Mouse (Mus musculus): Measurements from ENCODE around the gene Htatip2. TPM values are rescaled to one million over a fixed set of nuclear protein-coding genes. Genes with fewer than 3 reads are reported as not detected.

The Htatip2 gene
- polyA plus RNA-seq, 1 experiment from 2014 or later: 9.4 TPM

DNA sequence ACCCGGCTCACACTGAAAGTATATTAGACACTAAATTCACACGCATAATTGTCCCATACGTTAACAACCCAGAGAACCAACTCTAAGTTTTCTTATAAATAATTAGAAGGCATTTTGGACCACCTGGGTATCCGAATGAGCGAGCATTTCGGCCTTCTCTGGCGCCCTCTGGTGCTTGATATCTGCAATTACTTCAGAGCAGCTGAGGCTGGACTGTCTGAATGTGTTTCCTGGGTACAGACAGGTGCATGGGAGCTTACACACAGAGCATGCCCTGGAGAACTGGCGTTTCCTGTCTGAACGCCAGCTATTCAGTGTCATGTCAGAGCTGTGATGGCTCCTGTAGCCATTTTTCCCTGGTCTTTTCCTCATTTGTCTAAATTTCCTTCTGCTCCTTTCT lies 4.1 kb upstream of the Htatip2 start:
- Histone ChIP-seq H3K4me3 (ENCODE audit: low read length) (no peak overlapping the region), H3K9ac (replicated peaks; ENCODE audit: low read length) (no peak overlapping the region), H3K4me1 (ENCODE audit: insufficient read depth, low read length) (peaks cover 4% of the 10 kb centered on the region; the same call in 1 of the 2 replicates), H3K36me3 (ENCODE audit: insufficient read depth, low read length) (no peaks in the 10 kb centered on the region), H3K27me3 (ENCODE audit: insufficient read depth, low read length) (peaks cover 13% of the 10 kb centered on the region), H3K9me3 (ENCODE audit: low read length) (peaks cover 4% of the 10 kb centered on the region), H3K27ac (ENCODE audit: low read length) (no peak overlapping the region), H3K4me2 (replicated peaks; ENCODE audit: low read depth, low read length) (no peak overlapping the region)
- ATAC-seq (ENCODE audit: low FRiP score, low TSS enrichment): no peak
- 4% methylated on average over 9 of the region's 9 CpGs for WGBS

- peaks cover 6% of the 10 kb centered on the region for H3K9me3 ChIP-seq (ENCODE audit: low read length)
Observed at GRCm38 (mm10) chr7:49762605-49763004, 3.7 kb downstream of the Htatip2 start.

DNA sequence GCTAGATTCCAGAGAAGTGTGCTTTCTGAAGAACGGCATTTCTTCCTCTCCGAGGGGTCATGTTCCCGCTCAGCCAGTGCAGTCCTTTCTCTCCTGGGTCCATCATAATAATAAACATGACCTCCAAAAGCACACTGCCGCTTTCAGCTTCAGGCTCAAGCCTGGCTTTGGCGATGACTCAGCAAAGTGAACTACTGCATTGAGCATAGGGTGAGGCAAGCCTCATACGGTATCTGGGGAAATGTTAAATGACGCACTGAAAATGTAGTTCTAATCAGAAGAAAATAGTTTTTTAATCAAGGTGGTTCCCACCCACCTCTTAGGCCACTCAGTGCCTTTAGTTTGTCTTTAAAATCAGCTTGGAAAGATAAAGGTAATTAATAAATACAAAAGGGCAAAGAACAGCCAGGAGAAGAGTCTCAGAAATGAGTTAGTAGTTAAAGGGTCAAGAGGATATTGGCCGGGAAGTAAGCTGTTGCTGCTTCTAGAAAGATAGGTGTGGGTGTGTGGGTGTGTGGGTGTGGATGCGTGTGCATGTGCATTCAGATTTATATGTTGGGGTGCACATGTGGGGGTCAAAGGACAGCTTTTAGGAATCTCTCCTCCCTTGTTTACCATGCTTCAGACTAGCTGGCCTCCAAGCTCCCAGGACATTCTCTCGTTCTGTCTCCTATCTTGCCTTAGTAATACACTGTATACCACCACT lies 5.2 kb downstream of the Htatip2 start:
- peaks cover 6% of the 10 kb centered on the region for H3K9me3 ChIP-seq (ENCODE audit: low read length)
- H3K36me3 ChIP-seq (ENCODE audit: insufficient read depth, low read length): no peaks in the 10 kb centered on the region
- H3K9ac ChIP-seq (replicated peaks; ENCODE audit: low read length): no peak overlapping the region
- no peak overlapping the region for H3K4me2 ChIP-seq (replicated peaks; ENCODE audit: low read depth, low read length)
- H3K27ac ChIP-seq (ENCODE audit: low read length): no peak overlapping the region
- no peak overlapping the region for H3K4me3 ChIP-seq (ENCODE audit: low read length)
- H3K4me1 ChIP-seq (ENCODE audit: insufficient read depth, low read length): no peaks in the 10 kb centered on the region
- ATAC-seq (ENCODE audit: low FRiP score, low TSS enrichment): no peak
- H3K27me3 ChIP-seq (ENCODE audit: insufficient read depth, low read length): no peaks in the 10 kb centered on the region
- WGBS: 59% methylated on average over 10 of the region's 10 CpGs

More at GRCm38 (mm10) chr7:49762605-49763004, 3.7 kb downstream of the Htatip2 start:
- WGBS: 80% methylated on average over 13 of the region's 13 CpGs
- Histone ChIP-seq H3K27ac (ENCODE audit: low read length) (no peak overlapping the region), H3K9ac (replicated peaks; ENCODE audit: low read length) (no peak overlapping the region), H3K4me1 (ENCODE audit: insufficient read depth, low read length) (no peaks in the 10 kb centered on the region), H3K36me3 (ENCODE audit: insufficient read depth, low read length) (no peaks in the 10 kb centered on the region), H3K27me3 (ENCODE audit: insufficient read depth, low read length) (0 out of 2 replicates have a peak, but pooled peaks cover under 1% of the 10 kb centered on the region), H3K4me3 (ENCODE audit: low read length) (no peak overlapping the region), H3K4me2 (replicated peaks; ENCODE audit: low read depth, low read length) (no peak overlapping the region)
- no peak for ATAC-seq (ENCODE audit: low FRiP score, low TSS enrichment)

- WGBS: 87% methylated on average over 7 of the region's 7 CpGs
- ATAC-seq (ENCODE audit: low FRiP score, low TSS enrichment): no peak
- H3K36me3 ChIP-seq (ENCODE audit: insufficient read depth, low read length): no peaks in the 10 kb centered on the region
- H3K4me2 ChIP-seq (replicated peaks; ENCODE audit: low read depth, low read length): no peak overlapping the region
- H3K27ac ChIP-seq (ENCODE audit: low read length): no peak overlapping the region
- no peaks in the 10 kb centered on the region for H3K9me3 ChIP-seq (ENCODE audit: low read length)
- no peak overlapping the region for H3K9ac ChIP-seq (replicated peaks; ENCODE audit: low read length)
- H3K4me1 ChIP-seq (ENCODE audit: insufficient read depth, low read length): no peaks in the 10 kb centered on the region
- no peak overlapping the region for H3K4me3 ChIP-seq (ENCODE audit: low read length)
- H3K27me3 ChIP-seq (ENCODE audit: insufficient read depth, low read length): no peaks in the 10 kb centered on the region
Observed at GRCm38 (mm10) chr7:49766166-49766565, 7.3 kb downstream of the Htatip2 start.

DNA sequence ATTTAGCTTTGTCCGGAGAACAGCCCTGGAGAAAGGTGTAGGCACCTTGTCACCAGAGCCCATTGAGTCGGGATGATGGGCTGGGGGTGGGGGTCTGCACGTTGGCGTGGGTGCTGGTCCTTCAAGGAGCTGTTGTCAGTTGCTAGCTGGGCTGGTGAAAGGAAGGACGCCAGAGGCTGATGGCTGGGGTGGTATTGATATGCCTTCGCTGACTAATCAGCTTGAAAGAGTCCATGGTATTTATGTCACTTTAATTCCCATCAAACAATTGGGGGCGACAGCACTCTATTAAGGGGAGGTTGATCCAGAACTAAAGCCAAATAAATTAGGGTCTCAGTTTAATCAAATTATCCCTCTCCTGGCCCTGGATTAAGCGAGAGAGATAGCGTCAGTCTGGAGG lies 9.6 kb downstream of the Htatip2 start:
- WGBS: 70% methylated on average over 9 of the region's 9 CpGs
- H3K9ac ChIP-seq (replicated peaks; ENCODE audit: low read length): no peak overlapping the region
- no peak overlapping the region for H3K4me3 ChIP-seq (ENCODE audit: low read length)
- H3K9me3 ChIP-seq (ENCODE audit: low read length): no peaks in the 10 kb centered on the region
- no peak for ATAC-seq (ENCODE audit: low FRiP score, low TSS enrichment)
- no peak overlapping the region for H3K27ac ChIP-seq (ENCODE audit: low read length)
- no peak overlapping the region for H3K4me2 ChIP-seq (replicated peaks; ENCODE audit: low read depth, low read length)
- no peaks in the 10 kb centered on the region for H3K36me3 ChIP-seq (ENCODE audit: insufficient read depth, low read length)
- no peaks in the 10 kb centered on the region for H3K4me1 ChIP-seq (ENCODE audit: insufficient read depth, low read length)
- H3K27me3 ChIP-seq (ENCODE audit: insufficient read depth, low read length): no peaks in the 10 kb centered on the region

GRCm38 (mm10) chr7:49774396-49774795 lies 15.5 kb downstream of the Htatip2 start:
- H3K27me3 ChIP-seq (ENCODE audit: insufficient read depth, low read length): no peaks in the 10 kb centered on the region
- H3K4me3 ChIP-seq (ENCODE audit: low read length): no peak overlapping the region
- peaks cover 7% of the 10 kb centered on the region for H3K4me1 ChIP-seq (ENCODE audit: insufficient read depth, low read length)
- H3K27ac ChIP-seq (ENCODE audit: low read length): no peak overlapping the region
- no peak overlapping the region for H3K4me2 ChIP-seq (replicated peaks; ENCODE audit: low read depth, low read length)
- ATAC-seq (ENCODE audit: low FRiP score, low TSS enrichment): no peak
- no peak overlapping the region for H3K9ac ChIP-seq (replicated peaks; ENCODE audit: low read length)
- 87% methylated on average over 2 of the region's 2 CpGs for WGBS
- H3K36me3 ChIP-seq (ENCODE audit: insufficient read depth, low read length): no peaks in the 10 kb centered on the region
- H3K9me3 ChIP-seq (ENCODE audit: low read length): no peaks in the 10 kb centered on the region

DNA sequence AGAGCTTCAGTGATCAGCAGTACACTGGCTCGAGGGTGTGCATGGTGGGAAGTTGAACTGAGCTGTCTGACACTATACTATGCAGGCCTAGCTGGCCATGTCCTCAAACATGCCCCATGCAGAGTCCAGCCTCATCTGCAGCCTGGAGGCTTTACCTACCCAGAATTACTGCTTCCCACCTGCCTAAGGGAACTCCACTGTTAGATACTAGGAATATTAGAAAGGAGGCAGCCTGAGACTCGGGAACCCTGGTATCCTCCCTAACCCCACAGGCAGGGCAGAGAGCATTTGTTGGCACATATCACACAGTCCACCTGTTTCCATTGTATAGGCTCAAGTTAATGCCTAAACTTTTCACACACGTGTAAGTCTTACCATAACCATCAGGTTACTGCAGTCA lies 18.7 kb downstream of the Htatip2 start:
- Histone ChIP-seq H3K4me1 (ENCODE audit: insufficient read depth, low read length) (peaks cover 10% of the 10 kb centered on the region), H3K4me2 (replicated peaks; ENCODE audit: low read depth, low read length) (no peak overlapping the region), H3K4me3 (ENCODE audit: low read length) (no peak overlapping the region), H3K27ac (ENCODE audit: low read length) (no peak overlapping the region), H3K36me3 (ENCODE audit: insufficient read depth, low read length) (peaks cover 16% of the 10 kb centered on the region), H3K9ac (replicated peaks; ENCODE audit: low read length) (no peak overlapping the region), H3K9me3 (ENCODE audit: low read length) (no peaks in the 10 kb centered on the region), H3K27me3 (ENCODE audit: insufficient read depth, low read length) (no peaks in the 10 kb centered on the region)
- peak; percentile 20 for ATAC-seq (ENCODE audit: low FRiP score, low TSS enrichment)
- WGBS: 48% methylated on average over 3 of the region's 3 CpGs

GRCm38 (mm10) chr7:49778114-49778901 lies 19.4 kb downstream of the Htatip2 start, which contains the start of gene Prmt3:
TSS of gene Prmt3 (plus strand) at chr7:49778346.
- WGBS: under 1% methylated on average over 83 of the region's 92 CpGs

GRCm38 (mm10) chr7:49778904-49779615 lies 20.1 kb downstream of the Htatip2 start:
- WGBS: 71% methylated on average over 12 of the region's 12 CpGs
- H3K9me3 ChIP-seq (ENCODE audit: low read length): no peaks in the 10 kb centered on the region
- peak overlapping the region; percentile 75 for H3K4me3 ChIP-seq (ENCODE audit: low read length)
- H3K9ac ChIP-seq (replicated peaks; ENCODE audit: low read length): peak overlapping the region; percentile 85
- H3K27me3 ChIP-seq (ENCODE audit: insufficient read depth, low read length): no peaks in the 10 kb centered on the region
- no peak overlapping the region for H3K27ac ChIP-seq (ENCODE audit: low read length)
- H3K4me1 ChIP-seq (ENCODE audit: insufficient read depth, low read length): peaks cover 10% of the 10 kb centered on the region
- H3K4me2 ChIP-seq (replicated peaks; ENCODE audit: low read depth, low read length): peak overlapping the region; percentile 85
- peaks cover 24% of the 10 kb centered on the region for H3K36me3 ChIP-seq (ENCODE audit: insufficient read depth, low read length)
- no peak for ATAC-seq (ENCODE audit: low FRiP score, low TSS enrichment)

More at GRCm38 (mm10) chr7:49778114-49778901, 19.4 kb downstream of the Htatip2 start, which contains the start of gene Prmt3:
- Histone ChIP-seq H3K4me3 (ENCODE audit: low read length) (peak within 1 kb of the TSS; percentile 75), H3K36me3 (ENCODE audit: insufficient read depth, low read length) (peaks cover 18% of the 10 kb centered on the region), H3K9me3 (ENCODE audit: low read length) (no peaks in the 10 kb centered on the region), H3K27ac (ENCODE audit: low read length) (peak within 1 kb of the TSS; percentile 67), H3K9ac (replicated peaks; ENCODE audit: low read length) (peak within 1 kb of the TSS; percentile 85), H3K4me1 (ENCODE audit: insufficient read depth, low read length) (peaks cover 10% of the 10 kb centered on the region), H3K27me3 (ENCODE audit: insufficient read depth, low read length) (no peaks in the 10 kb centered on the region), H3K4me2 (replicated peaks; ENCODE audit: low read depth, low read length) (peak within 1 kb of the TSS; percentile 85)
- peak; percentile 97 for ATAC-seq (ENCODE audit: low FRiP score, low TSS enrichment)
